ENCODE assay signal across 8 mouse cellular contexts in the genomic region with DNA sequence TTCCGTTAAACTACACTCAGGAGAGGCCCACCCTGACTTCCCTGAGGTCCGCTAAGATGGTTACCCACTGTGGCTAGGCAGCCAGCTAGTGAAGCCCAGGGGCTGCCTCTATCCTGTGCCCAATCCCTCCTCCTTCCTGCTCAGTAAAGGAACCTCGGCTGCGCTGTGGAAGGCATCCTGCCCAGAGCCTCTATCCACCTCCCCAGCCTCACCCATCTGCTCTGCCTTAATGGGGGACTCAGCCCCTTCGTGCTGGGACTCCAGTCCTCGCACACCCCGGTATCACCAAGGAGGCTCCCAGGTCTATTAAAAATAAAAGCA. TPM values are rescaled to one million over a fixed set of nuclear protein-coding genes. Genes with fewer than 3 reads are reported as not detected.
DNase-seq lines count a peak whose midpoint lies in the region; ATAC-seq and TF ChIP-seq lines count a peak whose summit lies in the region.

No protein-coding gene starts in this region.

- 11% methylated on average over 7 of the region's 7 CpGs for WGBS in kidney, embryonic 16.5 days
- 2% methylated on average over 7 of the region's 7 CpGs for WGBS in bone marrow, adult 2 months
- WGBS in embryonic facial prominence, embryonic 14.5 days: 11% methylated on average over 7 of the region's 7 CpGs
- 11% methylated on average over 7 of the region's 7 CpGs for WGBS in limb, embryonic 14.5 days
- 22% methylated on average over 7 of the region's 7 CpGs for WGBS in stomach, embryonic 15.5 days

- DNase-seq in kidney, postnatal 36 days: no peak
- DNase-seq in embryonic facial prominence, embryonic 14.5 days (ENCODE audit: low spot score): no peak
- no peak for DNase-seq in limb, embryonic 14.5 days (ENCODE audit: low spot score)
- DNase-seq in layer of hippocampus, adult 9-10 months (ENCODE audit: low spot score): no peak
- no peak for DNase-seq in gastrocnemius, adult 18-20 months (ENCODE audit: low spot score)

- H3K4me2 ChIP-seq in kidney, embryonic 16.5 days (replicated peaks; ENCODE audit: low read depth, low read length): peak overlapping the region; percentile 90; the same call in 1 of the 2 replicates
- peak overlapping the region; percentile 92 for H3K4me2 ChIP-seq in embryonic facial prominence, embryonic 14.5 days (ENCODE audit: low read depth, low read length)
- peak overlapping the region; percentile 94 for H3K4me2 ChIP-seq in limb, embryonic 14.5 days (replicated peaks; ENCODE audit: low read depth, low read length, severe bottlenecking)
- peak overlapping the region; percentile 82 for H3K4me2 ChIP-seq in stomach, embryonic 15.5 days

- no peaks in the 10 kb centered on the region for H3K9me3 ChIP-seq in kidney, embryonic 16.5 days (ENCODE audit: low read length)
- H3K9me3 ChIP-seq in embryonic facial prominence, embryonic 14.5 days (ENCODE audit: control insufficient read depth, low read length): 0 out of 2 replicates have a peak, but pooled peaks cover under 1% of the 10 kb centered on the region
- H3K9me3 ChIP-seq in limb, embryonic 14.5 days (ENCODE audit: control insufficient read depth, low read length): no peaks in the 10 kb centered on the region
- H3K9me3 ChIP-seq in stomach, embryonic 15.5 days: no peaks in the 10 kb centered on the region

- H3K36me3 ChIP-seq in kidney, embryonic 16.5 days (ENCODE audit: insufficient read depth, low read length): no peaks in the 10 kb centered on the region
- no peaks in the 10 kb centered on the region for H3K36me3 ChIP-seq in embryonic facial prominence, embryonic 14.5 days (ENCODE audit: control insufficient read depth, insufficient read depth, low read length)
- H3K36me3 ChIP-seq in limb, embryonic 14.5 days (ENCODE audit: control insufficient read depth, insufficient read depth, low read length): peaks cover 3% of the 10 kb centered on the region; the same call in 1 of the 2 replicates
- no peaks in the 10 kb centered on the region for H3K36me3 ChIP-seq in stomach, embryonic 15.5 days

- H3K27me3 ChIP-seq in kidney, embryonic 16.5 days (ENCODE audit: insufficient read depth, low read length): peaks cover 19% of the 10 kb centered on the region
- peaks cover 19% of the 10 kb centered on the region; the same call in 1 of the 2 replicates for H3K27me3 ChIP-seq in embryonic facial prominence, embryonic 14.5 days (replicated peaks; ENCODE audit: control insufficient read depth, insufficient read depth, low read length)
- no peaks in the 10 kb centered on the region for H3K27me3 ChIP-seq in limb, embryonic 14.5 days (ENCODE audit: control insufficient read depth, insufficient read depth, low read length)
- H3K27me3 ChIP-seq in stomach, embryonic 15.5 days (replicated peaks): peaks cover 15% of the 10 kb centered on the region; the same call in 1 of the 2 replicates

- peak overlapping the region; percentile 62; the same call in 1 of the 2 replicates for H3K9ac ChIP-seq in kidney, embryonic 16.5 days (replicated peaks; ENCODE audit: low read length)
- peak overlapping the region; percentile 17; the same call in 1 of the 2 replicates for H3K9ac ChIP-seq in embryonic facial prominence, embryonic 14.5 days (ENCODE audit: low read depth, low read length)
- H3K9ac ChIP-seq in limb, embryonic 14.5 days (ENCODE audit: low read depth, low read length, severe bottlenecking): peak overlapping the region; percentile 61
- no peak overlapping the region for H3K9ac ChIP-seq in stomach, embryonic 15.5 days

- H3K4me1 ChIP-seq in kidney, embryonic 16.5 days (ENCODE audit: insufficient read depth, low read length): peaks cover 13% of the 10 kb centered on the region
- peaks cover 7% of the 10 kb centered on the region; the same call in 1 of the 2 replicates for H3K4me1 ChIP-seq in bone marrow, adult 2 months (ENCODE audit: control insufficient read depth, insufficient read depth, low read length)
- peaks cover 13% of the 10 kb centered on the region for H3K4me1 ChIP-seq in embryonic facial prominence, embryonic 14.5 days (ENCODE audit: control insufficient read depth, insufficient read depth, low read length)
- peaks cover 7% of the 10 kb centered on the region; the same call in 1 of the 2 replicates for H3K4me1 ChIP-seq in limb, embryonic 14.5 days (ENCODE audit: control insufficient read depth, insufficient read depth, low read length)
- peaks cover 16% of the 10 kb centered on the region for H3K4me1 ChIP-seq in stomach, embryonic 15.5 days

- no peak for ATAC-seq in kidney, embryonic 16.5 days (ENCODE audit: low FRiP score, low TSS enrichment)
- ATAC-seq in embryonic facial prominence, embryonic 14.5 days (ENCODE audit: low read depth): no peak
- ATAC-seq in limb, embryonic 14.5 days (ENCODE audit: low FRiP score, low read depth): no peak
- no peak for ATAC-seq in stomach, embryonic 15.5 days (ENCODE audit: insufficient read depth, low FRiP score, low read depth)

- no peak overlapping the region for H3K27ac ChIP-seq in kidney, embryonic 16.5 days (ENCODE audit: low read length)
- peak overlapping the region; percentile 99 for H3K27ac ChIP-seq in bone marrow, adult 2 months (ENCODE audit: control insufficient read depth, insufficient read depth, low read depth, low read length, poor library complexity)
- H3K27ac ChIP-seq in embryonic facial prominence, embryonic 14.5 days (replicated peaks; ENCODE audit: low read depth, low read length): no peak overlapping the region
- no peak overlapping the region for H3K27ac ChIP-seq in limb, embryonic 14.5 days (replicated peaks; ENCODE audit: low read depth, low read length)
- H3K27ac ChIP-seq in stomach, embryonic 15.5 days: no peak overlapping the region

- TF ChIP-seq CTCF in bone marrow, adult 2 months (IDR thresholded peaks at IDR 0.05; ENCODE audit: control insufficient read depth, insufficient read depth, low read length): no peak

- TF ChIP-seq POLR2A in bone marrow, adult 2 months (IDR thresholded peaks at IDR 0.05; ENCODE audit: borderline replicate concordance, control insufficient read depth, low read depth, low read length): no peak
- no peak for TF ChIP-seq POLR2A in limb, embryonic 14.5 days (IDR thresholded peaks at IDR 0.05; ENCODE audit: borderline replicate concordance, extremely low read depth, insufficient read depth, insufficient read length)

- peak overlapping the region; percentile 49 for H3K4me3 ChIP-seq in kidney, embryonic 16.5 days (ENCODE audit: low read length)
- H3K4me3 ChIP-seq in bone marrow, adult 2 months (replicated peaks; ENCODE audit: control insufficient read depth, low read depth, low read length): peak overlapping the region; percentile 95
- H3K4me3 ChIP-seq in embryonic facial prominence, embryonic 14.5 days (ENCODE audit: low read depth, low read length): peak overlapping the region; percentile 48
- peak overlapping the region; percentile 49 for H3K4me3 ChIP-seq in limb, embryonic 14.5 days (replicated peaks; ENCODE audit: low read length)
- peak overlapping the region; percentile 43 for H3K4me3 ChIP-seq in stomach, embryonic 15.5 days (replicated peaks)

RNA-seq across cellular contexts. Expression of a gene that starts 3.9 kb away (rescaled TPM):
- polyA plus RNA-seq in kidney, embryonic 16.5 days (2015; fragmentation: Nextera tagmentation; extraction: Ambion mirVana): 17.5 and 19.7 TPM in 2 replicates
- polyA plus RNA-seq in bone marrow, adult 2 months (2011; ENCODE audit: insufficient read depth, insufficient read length, low replicate concordance, missing spikeins): 370 and 776 TPM in 2 replicates
- 44.9 and 45.2 TPM in 2 replicates for polyA plus RNA-seq in embryonic facial prominence, embryonic 14.5 days (2014; fragmentation: Nextera tagmentation; extraction: Ambion mirVana)
- 33.4 and 45.7 TPM in 2 replicates for polyA plus RNA-seq in limb, embryonic 14.5 days (2012; rRNA removed)
- 43.0 and 45.0 TPM in 2 replicates for polyA plus RNA-seq in limb, embryonic 14.5 days (2014; fragmentation: Nextera tagmentation; extraction: Ambion mirVana)
- polyA plus RNA-seq in stomach, embryonic 15.5 days (2015; fragmentation: Nextera tagmentation; extraction: Ambion mirVana): 50.1 and 51.9 TPM in 2 replicates
- 1 to 10 TPM; 2.0 to 2.4 TPM for total RNA-seq in gastrocnemius, adult 18-20 months (2021)

RNA-seq across cellular contexts. Expression of a gene that starts 8.1 kb away (rescaled TPM):
- 9.5 and 12.3 TPM in 2 replicates for polyA plus RNA-seq in kidney, embryonic 16.5 days (2015; fragmentation: Nextera tagmentation; extraction: Ambion mirVana)
- 5.0 and 11.1 TPM in 2 replicates for polyA plus RNA-seq in bone marrow, adult 2 months (2011; ENCODE audit: insufficient read depth, insufficient read length, low replicate concordance, missing spikeins)
- 5.3 and 6.4 TPM in 2 replicates for polyA plus RNA-seq in embryonic facial prominence, embryonic 14.5 days (2014; fragmentation: Nextera tagmentation; extraction: Ambion mirVana)
- polyA plus RNA-seq in limb, embryonic 14.5 days (2012; rRNA removed): 33.2 and 44.0 TPM in 2 replicates
- polyA plus RNA-seq in limb, embryonic 14.5 days (2014; fragmentation: Nextera tagmentation; extraction: Ambion mirVana): 8.6 and 9.9 TPM in 2 replicates
- 7.9 and 9.6 TPM in 2 replicates for polyA plus RNA-seq in stomach, embryonic 15.5 days (2015; fragmentation: Nextera tagmentation; extraction: Ambion mirVana)
- total RNA-seq in gastrocnemius, adult 18-20 months (2021): 1 to 10 TPM; 1.9 to 2.8 TPM

RNA-seq across cellular contexts. Expression of a gene that starts 8.5 kb away (rescaled TPM):
- polyA plus RNA-seq in kidney, embryonic 16.5 days (2015; fragmentation: Nextera tagmentation; extraction: Ambion mirVana): 119 and 122 TPM in 2 replicates
- 77.8 and 182 TPM in 2 replicates for polyA plus RNA-seq in bone marrow, adult 2 months (2011; ENCODE audit: insufficient read depth, insufficient read length, low replicate concordance, missing spikeins)
- polyA plus RNA-seq in embryonic facial prominence, embryonic 14.5 days (2014; fragmentation: Nextera tagmentation; extraction: Ambion mirVana): 108 and 130 TPM in 2 replicates
- polyA plus RNA-seq in limb, embryonic 14.5 days (2012; rRNA removed): 37.3 and 50.4 TPM in 2 replicates
- polyA plus RNA-seq in limb, embryonic 14.5 days (2014; fragmentation: Nextera tagmentation; extraction: Ambion mirVana): 121 and 122 TPM in 2 replicates
- 105 and 114 TPM in 2 replicates for polyA plus RNA-seq in stomach, embryonic 15.5 days (2015; fragmentation: Nextera tagmentation; extraction: Ambion mirVana)
- 10 to 100 TPM; 37.1 to 42.2 TPM for total RNA-seq in gastrocnemius, adult 18-20 months (2021)

RNA-seq across cellular contexts. Expression of a gene that starts 27.5 kb away (rescaled TPM):
- 9.1 and 9.4 TPM in 2 replicates for polyA plus RNA-seq in kidney, embryonic 16.5 days (2015; fragmentation: Nextera tagmentation; extraction: Ambion mirVana)
- polyA plus RNA-seq in bone marrow, adult 2 months (2011; ENCODE audit: insufficient read depth, insufficient read length, low replicate concordance, missing spikeins): 14.2 and 34.1 TPM in 2 replicates
- 13.5 and 17.9 TPM in 2 replicates for polyA plus RNA-seq in embryonic facial prominence, embryonic 14.5 days (2014; fragmentation: Nextera tagmentation; extraction: Ambion mirVana)
- 6.9 and 7.0 TPM in 2 replicates for polyA plus RNA-seq in limb, embryonic 14.5 days (2012; rRNA removed)
- 10.3 TPM in 2 replicates for polyA plus RNA-seq in limb, embryonic 14.5 days (2014; fragmentation: Nextera tagmentation; extraction: Ambion mirVana)
- 7.1 and 9.7 TPM in 2 replicates for polyA plus RNA-seq in stomach, embryonic 15.5 days (2015; fragmentation: Nextera tagmentation; extraction: Ambion mirVana)
- 10 to 100 TPM; 11.1 to 15.9 TPM for total RNA-seq in gastrocnemius, adult 18-20 months (2021)

RNA-seq across cellular contexts. Expression of a gene that starts 54.6 kb away (rescaled TPM):
- 50.7 and 57.2 TPM in 2 replicates for polyA plus RNA-seq in kidney, embryonic 16.5 days (2015; fragmentation: Nextera tagmentation; extraction: Ambion mirVana)
- 25.8 and 27.0 TPM in 2 replicates for polyA plus RNA-seq in bone marrow, adult 2 months (2011; ENCODE audit: insufficient read depth, insufficient read length, low replicate concordance, missing spikeins)
- 40.8 and 45.4 TPM in 2 replicates for polyA plus RNA-seq in embryonic facial prominence, embryonic 14.5 days (2014; fragmentation: Nextera tagmentation; extraction: Ambion mirVana)
- 49.8 and 61.6 TPM in 2 replicates for polyA plus RNA-seq in limb, embryonic 14.5 days (2012; rRNA removed)
- 56.0 and 64.2 TPM in 2 replicates for polyA plus RNA-seq in limb, embryonic 14.5 days (2014; fragmentation: Nextera tagmentation; extraction: Ambion mirVana)
- 43.5 and 53.8 TPM in 2 replicates for polyA plus RNA-seq in stomach, embryonic 15.5 days (2015; fragmentation: Nextera tagmentation; extraction: Ambion mirVana)
- 10 to 100 TPM; 29.1 to 33.1 TPM for total RNA-seq in gastrocnemius, adult 18-20 months (2021)

Comparison
In these comparisons a context has a peak if more than half of its experiments do, and no peak if none do; other contexts are left out.
1. H3K4me3 ChIP-seq: peak in every context shown above with its lines; median percentile 95 in bone marrow, adult 2 months; 49 in kidney, embryonic 16.5 days; 49 in limb, embryonic 14.5 days; 48 in embryonic facial prominence, embryonic 14.5 days; 43 in stomach, embryonic 15.5 days.